Mouse (Mus musculus) spleen, adult 2 months (tissue): ENCODE data around the gene Gm49661. TPM values are rescaled to one million over a fixed set of nuclear protein-coding genes. Genes with fewer than 3 reads are reported as not detected.

Experiments
- DNase-seq, 2 experiments: peaks; one replicate each; pipeline versions ENCODE4 v3.0.0 to v3.0.0-alpha.2; 2012 to 2021; ENCODE audit warnings: low spot score in 2 of 2, low read depth in 1 of 2
- H3K27ac ChIP-seq: fragments of 200-500 bp; 2 replicates; pipeline ENCODE4 v1.5.1; 2012; ENCODE audit warnings: low read length, inconsistent platforms; ENCODE audit not compliant: insufficient read depth
- H3K27me3 ChIP-seq: fragments of 200-500 bp; 2 replicates; pipeline ENCODE4 v1.6.1; 2012; ENCODE audit warnings: mild to moderate bottlenecking, moderate library complexity, low read length, inconsistent platforms; ENCODE audit not compliant: control insufficient read depth, insufficient read depth
- H3K36me3 ChIP-seq: fragments of 200-500 bp; 2 replicates; pipeline ENCODE4 v1.6.1; 2012; ENCODE audit warnings: mild to moderate bottlenecking, low read length, inconsistent platforms; ENCODE audit not compliant: control insufficient read depth, insufficient read depth
- H3K4me1 ChIP-seq: fragments of 200-500 bp; 2 replicates; pipeline ENCODE4 v1.6.1; 2011; ENCODE audit warnings: inconsistent platforms; ENCODE audit not compliant: control insufficient read depth, insufficient read depth, insufficient read length
- H3K4me3 ChIP-seq: fragments of 200-500 bp; 2 replicates; pipeline ENCODE4 v1.5.1; 2011; ENCODE audit warnings: mild to moderate bottlenecking, inconsistent platforms; ENCODE audit not compliant: insufficient read depth, insufficient read length; ENCODE audit errors: extremely low read depth
- CTCF ChIP-seq: fragments of 200-500 bp; IDR thresholded peaks from 2 replicates; pipeline ENCODE4 v1.5.1; 2011; ENCODE audit warnings: mild to moderate bottlenecking, inconsistent platforms; ENCODE audit not compliant: insufficient read depth, insufficient read length, insufficient replicate concordance; ENCODE audit errors: extremely low read depth
- POLR2A ChIP-seq: fragments of 200-500 bp; IDR thresholded peaks from 2 replicates; pipeline ENCODE4 v1.6.1; 2011; ENCODE audit warnings: low read depth, low read length, inconsistent platforms
- WGBS: fragments of 180-500 bp; shearing (Covaris S2); methylation state at CpG from one replicate; pipeline ENCODE4 v1.1.7; 2018; 5-methylcytosine and 5-hydroxymethylcytosine counted together
- polyA plus RNA-seq: library from polyadenylated mRNA; depleted of rRNA; stranded (reverse); fragments of >200 nt; gene quantifications from 2 replicates; pipeline ENCODE4 v1.2.3, GENCODE M21; 2012

Gm49661 gene
- polyA plus RNA-seq, 1 experiment, result not detected

GRCm38 (mm10) chr8:84984294-84985048 lies 15.2 kb upstream of the Gm49661 start:
- no peak for TF ChIP-seq POLR2A
- peak in 1 of 2 experiments; percentile 40 for DNase-seq
- Histone ChIP-seq H3K4me3 (no peak overlapping the region), H3K27me3 (no peaks in the 10 kb centered on the region), H3K27ac (peak overlapping the region; percentile 89), H3K4me1 (peaks cover 35% of the 10 kb centered on the region), H3K36me3 (no peaks in the 10 kb centered on the region)
- WGBS, result 33% methylated on average over 16 of the region's 16 CpGs

- TF ChIP-seq POLR2A (no peak), CTCF (no peak)
- 14% methylated on average over 3 of the region's 3 CpGs for WGBS
- Histone ChIP-seq H3K36me3 (no peaks in the 10 kb centered on the region), H3K27ac (peak overlapping the region; percentile 78), H3K4me3 (no peak overlapping the region), H3K27me3 (no peaks in the 10 kb centered on the region), H3K4me1 (peaks cover 37% of the 10 kb centered on the region)
- no peak for DNase-seq
Measured at GRCm38 (mm10) chr8:84982499-84983011, 13.3 kb upstream of the Gm49661 start.

- DNase-seq, result no peak
- Histone ChIP-seq H3K27me3 (no peaks in the 10 kb centered on the region), H3K36me3 (no peaks in the 10 kb centered on the region), H3K4me3 (no peak overlapping the region), H3K27ac (peak overlapping the region; percentile 78), H3K4me1 (peaks cover 37% of the 10 kb centered on the region)
- WGBS, result 44% methylated on average over 15 of the region's 15 CpGs
- TF ChIP-seq CTCF, result no peak
- no peak for TF ChIP-seq POLR2A
Measured at GRCm38 (mm10) chr8:84981644-84982498, 12.6 kb upstream of the Gm49661 start.

GRCm38 (mm10) chr8:84980622-84981358 lies 11.6 kb upstream of the Gm49661 start:
- Histone ChIP-seq H3K36me3 (no peaks in the 10 kb centered on the region), H3K27me3 (no peaks in the 10 kb centered on the region), H3K27ac (peak overlapping the region; percentile 96), H3K4me3 (peak overlapping the region; percentile 50; the same call in 1 of the 2 replicates), H3K4me1 (peaks cover 37% of the 10 kb centered on the region)
- 28% methylated on average over 11 of the region's 11 CpGs for WGBS
- DNase-seq, result peak in 1 of 2 experiments; percentile 53
- no peak for TF ChIP-seq CTCF
- TF ChIP-seq POLR2A, result no peak

GRCm38 (mm10) chr8:84979599-84980421 lies 10.6 kb upstream of the Gm49661 start:
- peaks cover 34% of the 10 kb centered on the region for H3K4me1 ChIP-seq
- peak overlapping the region; percentile 50 for H3K4me3 ChIP-seq
- 3% methylated on average over 40 of the region's 42 CpGs for WGBS
- TF ChIP-seq CTCF, result no peak
- TF ChIP-seq POLR2A, result peak; percentile 49
- H3K27ac ChIP-seq, result peak overlapping the region; percentile 96
- no peaks in the 10 kb centered on the region for H3K36me3 ChIP-seq
- DNase-seq, result peak; percentile 93 to 97
- no peaks in the 10 kb centered on the region for H3K27me3 ChIP-seq
